Mouse (Mus musculus): ENCODE measurements around the gene Tgfb3.

Gene Tgfb3

DNA sequence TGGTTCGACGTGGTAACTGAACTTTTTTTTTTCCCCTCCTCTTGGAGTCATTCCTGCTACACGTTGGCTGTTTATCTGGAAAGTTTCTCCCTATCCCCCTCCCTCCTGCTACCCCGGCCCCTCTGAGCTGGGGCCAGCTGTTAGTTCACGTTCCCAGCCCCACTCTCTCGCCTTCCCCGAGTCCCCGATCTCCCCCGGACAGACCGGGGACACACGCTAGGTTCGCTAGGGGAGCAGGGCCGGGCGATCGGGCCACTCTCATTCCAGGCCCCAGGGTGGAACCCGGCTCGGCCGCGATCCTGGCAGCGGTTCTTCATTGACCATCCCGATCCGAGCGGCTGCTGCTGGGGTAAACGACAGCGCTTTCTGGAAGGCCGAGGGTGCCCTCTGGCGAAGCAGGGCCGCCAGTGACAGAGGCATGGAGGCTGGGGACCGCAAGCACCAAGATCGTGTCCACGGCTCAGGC lies 394 bp upstream of the Tgfb3 start:
- DNase-seq (ENCODE audit: low read depth in 1 of 2, low spot score in 2 of 2) = peak; percentile 47 to 70

DNA sequence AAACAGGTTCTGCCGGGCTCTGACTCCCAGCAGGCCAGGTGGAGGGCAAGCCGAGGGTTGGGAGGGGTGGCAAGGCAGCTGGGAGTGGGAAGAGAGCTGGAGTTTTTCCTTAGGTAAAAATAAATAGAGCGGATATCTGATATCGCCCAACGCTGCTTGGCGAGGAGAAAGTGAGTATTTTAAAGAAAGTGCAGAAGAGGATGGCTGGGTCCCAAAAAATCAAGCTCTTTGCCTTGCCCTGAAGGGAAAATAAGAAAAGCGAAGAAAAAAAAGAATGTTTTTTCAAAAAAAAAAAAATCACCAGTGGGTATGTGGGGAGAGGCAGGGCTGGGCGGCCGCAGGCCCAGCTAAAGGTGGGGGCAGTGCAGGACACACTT lies 677 bp downstream of the Tgfb3 start:
- no peak for DNase-seq (ENCODE audit: low read depth in 1 of 2, low spot score in 2 of 2)

DNA sequence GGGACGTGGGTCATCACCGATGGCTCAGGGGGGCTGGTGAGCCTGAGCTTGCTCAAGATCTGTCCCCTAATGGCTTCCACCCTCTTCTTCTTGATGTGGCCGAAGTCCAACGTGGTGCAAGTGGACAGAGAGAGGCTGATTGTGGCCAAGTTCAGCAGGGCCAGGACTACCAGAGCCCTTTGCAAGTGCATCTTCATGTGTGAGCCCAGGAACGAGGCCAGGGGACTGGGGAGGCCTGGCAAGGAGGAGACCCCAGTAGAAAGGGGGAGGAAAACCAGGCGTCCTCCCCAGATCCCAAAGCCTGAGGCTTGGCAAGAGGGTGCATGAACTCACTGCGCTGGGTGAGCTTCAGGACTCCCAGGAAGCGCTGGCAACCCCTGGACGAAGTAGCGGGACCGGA lies 1.1 kb downstream of the Tgfb3 start:
- no peak for DNase-seq (ENCODE audit: low read depth in 1 of 2, low spot score in 2 of 2)

DNA sequence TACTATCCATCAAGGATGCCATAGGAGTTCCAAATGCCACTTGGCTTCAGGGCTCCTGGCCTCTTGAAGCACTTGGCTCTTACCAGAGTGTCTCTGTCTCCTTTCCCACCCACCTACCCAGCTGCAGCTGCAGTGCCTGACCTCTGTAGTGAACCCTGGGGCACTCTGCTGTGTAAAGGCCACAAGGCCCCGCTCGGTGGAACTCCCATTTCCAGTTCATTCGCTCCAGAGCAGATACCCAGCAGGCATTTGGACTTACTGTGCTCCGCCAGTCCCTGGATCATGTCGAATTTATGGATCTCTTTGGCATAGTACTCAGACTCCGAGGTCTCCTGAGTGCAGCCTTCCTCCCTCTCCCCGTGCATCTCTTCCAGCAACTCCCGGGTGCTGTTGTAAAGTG lies 1.5 kb downstream of the Tgfb3 start:
- no peak for DNase-seq (ENCODE audit: low read depth in 1 of 2, low spot score in 2 of 2)

DNA sequence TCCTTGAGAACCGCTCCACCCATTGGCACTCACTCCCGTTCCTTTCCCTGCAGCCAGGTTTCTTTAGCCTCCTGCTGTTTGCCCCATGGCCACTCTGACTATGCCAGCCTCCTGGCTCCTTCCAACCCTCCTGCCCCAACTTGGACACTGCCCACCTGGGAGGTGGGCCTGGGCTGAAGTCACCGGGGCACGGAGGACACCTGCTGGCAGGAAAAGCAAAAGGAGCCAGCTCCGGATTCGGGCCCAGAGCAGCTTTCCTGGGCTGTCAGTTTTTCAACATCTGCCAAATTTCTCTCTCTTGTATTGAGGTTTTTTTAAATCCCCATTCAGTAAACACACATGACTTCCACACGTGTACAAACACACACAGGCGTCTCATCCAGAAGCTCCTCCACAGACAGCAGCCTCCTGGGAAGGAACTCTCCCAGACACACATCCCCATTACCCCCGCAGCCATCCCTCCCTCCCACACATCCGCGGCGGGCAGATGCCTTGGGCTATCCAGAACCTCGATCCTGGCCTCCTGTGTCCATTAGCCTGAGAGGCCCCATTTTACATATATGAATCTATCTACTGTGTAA lies 2.4 kb downstream of the Tgfb3 start:
- DNase-seq (ENCODE audit: low read depth in 1 of 2, low spot score in 2 of 2) = no peak

DNA sequence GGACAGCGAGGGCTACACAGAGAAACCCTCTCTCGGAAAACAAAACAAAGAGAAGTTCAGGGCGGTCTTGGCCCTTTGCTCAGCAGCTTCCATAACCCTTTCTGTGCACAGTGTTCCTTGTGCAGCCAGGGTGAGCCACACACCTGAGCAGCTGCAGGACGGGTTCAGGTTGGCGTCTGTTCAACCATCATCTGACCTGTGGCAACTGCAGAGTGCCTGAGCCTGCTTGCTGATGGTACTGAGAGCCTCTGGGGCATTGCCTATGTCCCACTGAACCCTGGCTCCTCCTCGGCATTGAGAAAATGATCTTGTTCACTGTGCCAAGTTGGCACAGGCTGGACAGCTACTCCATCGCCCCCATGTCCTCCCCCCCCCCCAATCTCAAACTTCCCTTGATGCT lies 3.5 kb downstream of the Tgfb3 start:
- DNase-seq (ENCODE audit: low read depth in 1 of 2, low spot score in 2 of 2) = no peak

DNA sequence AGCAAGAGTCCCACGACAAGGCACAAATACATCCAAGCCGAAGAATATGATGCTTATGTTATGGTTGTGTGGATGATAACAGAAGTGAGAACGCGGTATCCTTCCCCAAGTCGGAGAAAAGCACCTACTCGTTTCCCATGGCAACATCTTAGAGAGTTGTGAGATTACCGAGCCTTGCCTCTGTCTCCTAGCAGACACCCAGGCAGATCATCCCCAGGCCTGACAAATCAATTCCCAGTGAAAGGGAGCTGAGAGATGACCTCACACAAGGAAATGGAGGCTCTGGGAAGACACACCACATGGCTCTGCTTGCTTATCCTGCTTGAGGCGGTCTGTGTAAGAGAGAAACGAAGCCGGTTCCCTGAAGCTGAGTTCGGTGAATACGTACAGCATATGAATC lies 4.2 kb downstream of the Tgfb3 start:
- no peak for DNase-seq (ENCODE audit: low read depth in 1 of 2, low spot score in 2 of 2)

DNA sequence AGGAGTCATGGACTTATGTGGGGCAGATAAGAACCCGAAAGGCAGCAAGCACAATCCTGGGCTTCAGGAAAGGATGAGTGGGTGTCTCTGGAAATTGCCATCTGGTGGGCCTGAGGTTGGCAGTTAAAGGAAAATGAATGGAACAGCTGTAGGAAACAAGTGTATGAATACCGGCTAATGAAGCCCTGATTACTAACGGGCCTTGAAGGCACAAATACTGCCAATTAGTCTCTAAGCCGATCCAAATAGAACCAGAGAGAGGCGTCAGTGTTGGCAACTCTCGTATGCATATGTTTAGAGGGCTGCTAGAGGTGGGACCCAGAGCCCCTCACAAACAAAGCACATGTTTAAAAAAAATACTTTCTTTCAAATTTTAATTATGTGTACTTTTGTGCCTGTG lies 7.4 kb downstream of the Tgfb3 start:
- no peak for DNase-seq (ENCODE audit: low read depth in 1 of 2, low spot score in 2 of 2)

DNA sequence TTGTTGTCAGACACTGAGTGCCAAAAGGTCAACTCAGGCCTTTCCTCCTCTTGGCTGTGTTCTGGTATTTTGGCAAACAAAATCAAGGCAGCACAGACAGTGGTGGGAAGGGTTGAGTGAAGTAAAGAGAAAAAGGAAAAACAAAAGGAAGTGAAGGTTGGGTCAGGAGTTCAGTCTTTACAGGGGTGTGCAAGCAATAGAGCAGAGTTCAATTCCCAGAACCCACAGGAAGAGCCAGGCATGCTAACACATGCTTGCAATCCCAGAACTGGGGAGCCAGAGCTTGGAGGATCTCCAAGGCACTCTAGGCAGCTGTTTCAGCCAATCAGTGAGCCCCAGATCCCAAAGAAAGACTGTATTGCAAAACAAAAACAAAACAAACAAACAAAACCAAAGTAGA lies 14.0 kb downstream of the Tgfb3 start:
- DNase-seq (ENCODE audit: low read depth in 1 of 2, low spot score in 2 of 2) = no peak

DNA sequence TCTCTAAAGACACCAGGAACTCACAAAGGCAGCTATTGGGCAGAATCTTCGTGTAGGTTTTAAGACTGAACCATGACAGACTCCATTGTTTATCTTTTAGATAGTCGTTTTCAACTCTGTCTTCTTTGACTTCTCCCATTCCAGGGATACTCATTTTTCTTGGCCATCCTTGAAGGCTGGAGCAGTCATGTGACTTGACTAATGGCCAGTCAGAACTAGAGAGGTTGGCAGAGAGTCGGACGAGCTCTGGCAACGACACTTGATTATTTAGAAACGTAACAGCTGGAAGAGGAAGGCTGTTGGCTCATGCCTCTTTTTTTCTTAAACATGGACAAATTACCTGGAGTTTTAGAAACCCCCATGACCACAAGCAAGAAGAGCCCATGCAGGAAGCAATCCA lies 19.5 kb downstream of the Tgfb3 start:
- DNase-seq (ENCODE audit: low read depth in 1 of 2, low spot score in 2 of 2) = no peak

DNA sequence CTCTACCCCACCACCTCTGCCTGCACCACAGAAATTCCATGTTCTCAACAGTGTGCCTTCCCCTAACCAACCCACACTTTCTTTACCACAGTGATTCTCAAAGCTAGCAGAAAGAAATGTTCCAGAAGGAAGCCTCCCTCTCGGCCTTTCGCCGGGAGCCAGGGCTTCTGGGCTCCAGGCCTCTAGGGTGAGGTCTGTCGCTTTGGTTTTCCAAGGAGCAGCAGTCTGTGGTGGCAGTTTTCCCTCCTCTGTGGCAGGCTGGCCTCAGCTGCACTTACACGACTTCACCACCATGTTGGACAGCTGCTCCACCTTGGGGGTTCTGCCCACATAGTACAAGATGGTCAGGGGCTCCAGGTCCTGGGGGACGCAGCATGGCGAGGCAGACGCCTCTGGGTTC lies 21.3 kb downstream of the Tgfb3 start:
- DNase-seq (ENCODE audit: low read depth in 1 of 2, low spot score in 2 of 2) = no peak

DNA sequence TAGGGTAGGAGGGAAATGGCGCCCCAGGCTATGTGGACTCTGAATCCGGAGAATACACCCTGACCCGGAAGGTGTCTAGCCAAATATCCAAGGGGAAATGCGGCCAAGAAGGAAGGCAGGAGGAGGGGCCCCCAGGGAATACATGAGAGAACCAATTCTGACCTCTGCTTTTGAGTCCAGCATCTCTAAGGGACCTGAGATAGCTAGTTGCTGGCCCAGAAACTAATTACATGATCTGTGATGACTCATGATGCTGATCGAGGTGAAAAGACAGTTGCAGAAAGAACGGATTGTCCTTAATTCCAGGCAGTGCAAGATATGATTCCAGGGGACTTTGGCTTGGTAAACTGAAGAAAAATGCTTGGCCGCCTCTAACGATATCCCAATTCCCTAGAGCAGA lies 21.9 kb downstream of the Tgfb3 start:
- DNase-seq (ENCODE audit: low read depth in 1 of 2, low spot score in 2 of 2) = no peak

DNA sequence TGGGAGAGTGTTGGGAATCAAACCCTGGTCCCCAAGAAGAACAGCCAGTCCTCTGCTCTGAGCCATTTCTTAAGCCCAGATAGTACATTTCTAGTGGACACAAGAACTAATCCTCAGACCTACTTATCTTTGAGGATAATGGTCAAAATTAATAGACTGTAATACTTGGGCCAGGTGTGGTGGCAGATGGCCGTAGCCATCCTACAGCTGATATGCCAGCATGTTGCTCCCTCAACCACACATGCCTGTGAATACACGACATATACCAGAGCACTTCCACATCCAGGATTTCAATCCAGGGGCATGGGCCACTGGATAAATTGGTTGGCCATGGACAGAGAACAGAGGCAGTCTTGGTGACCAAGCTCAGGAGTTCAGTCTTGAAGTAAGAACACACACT lies 23.5 kb downstream of the Tgfb3 start:
- DNase-seq (ENCODE audit: low read depth in 1 of 2, low spot score in 2 of 2) = no peak

DNA sequence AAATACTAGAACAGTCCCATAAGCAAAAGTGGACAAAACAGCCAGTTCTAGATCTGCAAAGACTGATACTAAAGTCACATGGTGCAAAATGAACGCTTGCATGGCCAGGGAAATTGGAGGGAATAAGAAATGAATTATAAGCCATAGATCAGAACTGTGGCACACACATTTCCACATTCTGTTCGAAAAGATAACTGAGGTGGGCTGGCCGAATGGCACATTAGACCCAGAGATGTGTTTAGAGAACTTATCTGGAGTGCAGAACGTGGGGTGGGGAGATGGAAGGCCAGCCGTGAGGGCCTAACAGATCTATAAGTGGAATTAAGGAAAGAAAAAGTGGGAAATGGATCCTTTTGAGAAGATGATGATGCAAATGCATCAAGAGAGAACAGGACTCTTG lies 27.4 kb downstream of the Tgfb3 start:
- no peak for DNase-seq (ENCODE audit: low read depth in 1 of 2, low spot score in 2 of 2)

DNA sequence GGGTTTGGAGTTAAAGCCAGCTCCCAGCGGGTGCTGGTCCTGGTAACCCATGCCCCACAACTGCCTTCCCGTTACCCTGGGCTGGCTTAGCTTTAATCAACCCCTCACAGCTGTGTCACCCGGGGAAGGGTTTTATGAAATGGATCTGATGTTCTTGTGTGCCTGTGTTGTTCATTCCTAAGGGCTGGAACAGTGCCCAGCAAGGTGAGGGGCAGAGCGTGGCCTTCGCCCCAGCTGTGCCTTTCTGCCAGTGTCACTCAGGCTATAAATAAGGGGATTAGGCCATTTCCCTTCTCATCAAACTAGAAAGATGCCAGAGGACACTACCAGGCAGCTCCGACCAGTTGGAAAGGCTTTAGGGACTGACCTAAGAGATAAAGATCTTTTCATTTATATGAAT lies 29.0 kb downstream of the Tgfb3 start:
- no peak for DNase-seq (ENCODE audit: low read depth in 1 of 2, low spot score in 2 of 2)

DNA sequence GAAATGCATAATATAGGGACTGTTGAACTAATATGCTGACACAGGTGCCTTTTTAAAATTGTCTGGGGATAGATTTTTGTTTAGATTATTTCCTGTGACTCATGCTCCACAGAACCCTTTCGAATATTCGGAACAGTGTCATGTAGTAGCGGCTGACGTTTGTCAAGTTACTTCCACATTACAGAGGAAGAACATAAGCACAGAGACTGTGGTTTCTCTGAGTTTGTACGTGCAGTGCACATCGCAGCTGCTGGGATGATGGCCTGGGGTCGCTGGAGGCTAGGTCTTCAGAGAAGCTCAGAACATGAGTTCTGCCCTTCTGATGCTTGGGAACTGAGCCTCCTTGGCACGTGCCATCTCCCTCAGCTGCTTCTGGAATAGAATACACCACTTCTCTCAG lies 31.5 kb downstream of the Tgfb3 start:
- DNase-seq (ENCODE audit: low read depth in 1 of 2, low spot score in 2 of 2) = no peak

DNA sequence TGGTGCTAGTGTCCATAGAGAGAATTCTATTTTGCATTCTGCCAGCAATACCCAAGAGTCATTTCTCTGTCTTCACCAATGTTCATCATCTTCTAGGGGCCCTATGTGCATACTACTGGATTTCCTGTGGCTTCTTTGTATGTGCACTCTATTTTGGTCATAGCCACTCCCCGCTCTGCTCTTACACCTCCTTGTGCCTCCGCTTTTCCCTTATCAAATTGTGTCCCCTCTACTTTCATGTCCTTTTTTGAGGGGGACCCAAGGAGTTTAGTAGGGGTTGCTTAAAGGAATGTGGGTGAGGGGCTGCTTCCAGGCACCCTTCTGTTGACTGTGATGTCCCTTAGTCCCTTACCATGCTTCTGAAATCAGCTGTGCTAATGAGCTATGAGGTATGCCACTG lies 32.1 kb downstream of the Tgfb3 start:
- no peak for DNase-seq (ENCODE audit: low read depth in 1 of 2, low spot score in 2 of 2)

DNA sequence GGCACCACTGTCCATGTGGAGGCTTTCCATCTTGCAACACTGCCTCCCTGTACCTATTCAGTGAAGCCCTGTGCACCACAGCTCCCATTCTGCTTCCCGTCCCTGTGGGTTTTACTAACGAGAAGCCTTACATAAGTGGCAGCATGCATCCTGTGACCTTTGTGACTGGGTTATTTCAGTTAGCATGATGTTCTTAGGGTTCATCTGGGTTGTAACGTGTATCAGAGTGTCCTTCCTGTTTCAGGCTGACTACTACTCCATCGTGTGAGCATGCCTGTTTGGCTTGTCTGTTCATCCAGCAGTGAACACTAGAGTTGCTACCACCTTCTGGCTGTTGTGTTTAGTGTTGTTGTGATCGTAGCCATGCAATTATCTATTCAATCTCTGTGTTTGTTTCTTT lies 32.7 kb downstream of the Tgfb3 start:
- no peak for DNase-seq (ENCODE audit: low read depth in 1 of 2, low spot score in 2 of 2)

DNA sequence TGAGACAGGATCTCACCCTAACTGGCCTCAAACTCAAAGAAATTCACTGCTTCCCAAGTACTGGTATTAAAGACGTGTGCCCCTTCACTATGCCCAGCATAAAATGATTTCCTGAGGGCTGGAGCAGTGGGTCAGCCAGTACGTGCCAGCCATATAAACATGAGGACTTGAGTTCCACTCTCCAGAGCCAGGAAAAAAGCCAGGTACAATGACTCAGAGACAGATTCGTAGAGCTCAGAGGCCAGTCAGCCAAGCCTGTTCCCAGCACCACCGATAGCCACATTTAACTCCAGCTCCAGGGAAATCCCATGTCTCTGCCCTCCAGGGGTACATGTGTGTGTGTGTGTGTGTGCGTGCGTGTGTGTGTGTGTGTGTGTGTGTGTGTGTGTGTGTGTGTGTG lies 39.1 kb downstream of the Tgfb3 start:
- DNase-seq (ENCODE audit: low read depth in 1 of 2, low spot score in 2 of 2) = no peak

DNA sequence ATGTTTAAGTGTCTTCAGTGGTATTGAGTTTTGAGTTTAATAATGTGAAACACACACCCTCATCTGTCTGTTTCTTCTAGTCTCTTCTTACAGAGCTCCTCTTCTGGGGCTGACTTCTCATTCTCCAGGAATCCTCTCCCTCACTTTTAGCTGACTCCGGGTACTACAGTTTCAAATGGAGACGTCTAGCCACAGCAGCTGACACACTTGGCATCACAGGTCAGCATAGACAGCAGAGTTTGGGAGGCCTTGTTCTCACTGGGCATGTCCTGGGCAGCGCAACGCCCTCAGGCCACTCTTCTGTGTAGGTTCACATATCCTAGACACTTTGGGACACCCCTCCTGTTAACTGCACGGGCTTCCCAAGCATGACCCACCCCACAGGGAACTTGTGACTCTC lies 39.8 kb downstream of the Tgfb3 start:
- no peak for DNase-seq (ENCODE audit: low read depth in 1 of 2, low spot score in 2 of 2)

DNA sequence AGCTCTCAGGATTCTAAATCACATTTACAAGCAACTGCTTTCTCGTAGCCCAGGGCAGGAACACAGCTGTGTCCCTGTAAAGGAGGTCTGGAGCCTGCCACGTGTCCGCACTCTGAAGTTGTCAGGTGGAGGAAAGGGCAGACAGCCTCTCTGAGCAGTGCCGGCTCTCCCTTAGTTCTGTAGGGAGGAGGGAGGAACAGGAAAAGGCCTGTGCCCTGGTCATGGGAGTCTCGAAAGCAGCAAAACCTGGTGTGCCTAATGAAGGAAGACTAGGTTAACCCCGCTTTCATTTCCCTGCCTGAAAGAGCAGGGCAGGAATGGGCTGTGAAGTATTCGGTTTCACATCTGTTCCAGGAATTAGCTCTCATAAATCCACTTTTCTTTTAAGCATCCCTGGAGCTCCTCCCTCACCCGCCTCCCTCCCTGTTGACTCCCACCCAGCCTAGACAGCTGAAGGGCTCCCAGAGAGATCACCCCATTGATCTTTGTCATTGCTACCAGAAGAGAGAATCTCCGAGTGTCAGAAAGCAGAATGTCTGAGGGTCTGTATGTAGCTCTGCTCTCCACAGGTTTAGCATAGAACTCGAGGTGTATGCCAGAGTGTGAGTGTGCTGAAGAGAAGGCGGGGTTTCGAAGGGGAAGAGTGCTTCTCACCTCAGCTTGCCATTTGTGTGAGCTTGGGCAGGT lies 41.5 kb downstream of the Tgfb3 start:
- no peak for DNase-seq (ENCODE audit: low read depth in 1 of 2, low spot score in 2 of 2)

DNA sequence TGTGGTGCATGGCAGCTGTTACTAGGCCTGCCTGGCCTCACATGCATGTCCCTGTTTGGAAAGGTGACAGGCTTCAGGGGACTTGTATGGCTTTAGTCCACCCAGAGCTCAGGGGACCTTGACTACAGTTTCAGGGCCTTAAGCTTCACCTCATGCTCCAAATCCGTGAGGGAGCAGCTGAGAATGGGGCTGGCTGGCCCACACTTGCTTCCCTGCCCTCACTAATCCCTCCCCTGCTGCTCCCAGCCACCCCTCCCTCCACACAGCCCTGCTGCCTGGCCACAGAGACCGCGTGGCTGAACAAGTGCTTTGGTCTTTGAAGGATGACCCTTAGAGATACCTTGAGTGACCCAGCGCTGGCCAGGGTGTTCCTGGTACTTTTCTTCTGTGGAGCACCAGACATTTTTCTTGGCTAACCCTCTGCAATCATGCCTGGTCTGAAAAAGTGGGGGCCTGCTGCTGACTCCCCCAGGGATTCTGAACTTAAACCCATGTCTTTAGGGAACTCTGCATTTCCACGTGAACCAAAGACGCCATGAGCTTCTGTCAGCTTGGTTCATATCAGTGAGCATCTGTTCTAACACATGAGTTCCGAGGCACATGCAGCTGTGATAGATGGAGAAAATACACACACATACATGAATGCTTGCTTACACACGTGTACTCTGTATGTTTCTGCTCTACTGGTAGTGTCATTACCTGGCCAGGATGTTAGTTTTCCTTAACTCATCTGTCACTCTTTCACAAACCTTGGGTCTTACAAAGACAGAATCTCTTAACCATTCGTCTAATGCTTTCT lies 42.3 kb downstream of the Tgfb3 start:
- DNase-seq (ENCODE audit: low read depth in 1 of 2, low spot score in 2 of 2) = no peak

DNA sequence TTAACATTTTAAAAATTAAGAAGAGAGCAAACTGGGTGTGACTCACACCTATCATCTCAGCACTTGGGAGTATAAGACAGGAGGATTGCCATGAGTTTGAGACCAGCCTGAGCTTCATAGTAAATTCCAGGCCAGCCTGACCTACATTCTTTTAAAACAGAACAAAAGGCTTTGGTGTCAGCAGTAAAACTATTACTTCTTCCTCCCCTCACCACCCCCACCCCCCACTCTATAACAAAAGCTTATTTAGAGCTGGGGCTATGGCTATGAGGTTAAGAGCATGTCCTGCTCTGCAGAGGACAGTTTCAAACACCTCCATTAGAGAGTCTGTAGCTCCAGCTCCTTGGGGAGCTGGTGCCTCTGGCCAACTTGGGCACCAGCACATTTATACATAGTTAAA lies 43.3 kb downstream of the Tgfb3 start:
- no peak for DNase-seq (ENCODE audit: low read depth in 1 of 2, low spot score in 2 of 2)
